Mouse (Mus musculus): Measurements from ENCODE around the gene Nol6.

GRCm38 (mm10) chr4:41074461-41074860, 49.8 kb downstream of the Nol6 start:
- TF ChIP-seq CTCF (IDR thresholded peaks at IDR 0.05; ENCODE audit: low read depth) = no peak
- no peak for TF ChIP-seq EP300 (IDR thresholded peaks at IDR 0.05; ENCODE audit: low read depth)

All from liver, postnatal 0 days (tissue).